In the genomic region with DNA sequence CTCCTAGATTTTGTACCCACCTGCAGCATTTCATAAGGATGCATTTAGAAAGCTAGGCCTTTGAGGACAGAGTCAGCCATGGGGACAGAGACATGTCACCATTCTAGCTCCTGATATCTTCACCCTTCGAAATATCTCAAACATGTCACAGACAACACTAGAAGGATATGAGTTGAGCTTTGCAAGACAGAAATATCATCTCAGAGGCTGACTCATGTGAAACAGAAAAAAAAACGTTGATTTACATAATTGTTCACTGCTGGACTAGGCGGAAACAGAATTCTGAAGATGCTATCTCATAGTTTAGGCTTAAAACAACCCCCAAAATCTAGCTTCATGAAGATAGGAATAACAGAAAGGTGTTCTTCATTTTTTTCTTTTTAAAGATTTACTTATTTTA, we compare ENCODE assay signal across 15 mouse cellular contexts.
"Had no signal": no experiment of that assay in that cellular context is flagged by ENCODE, and none has a peak within 500 bp of the region (broad histone marks: within the 10 kb centered on the region; RNA-seq: fewer than 3 reads in every experiment).

No protein-coding gene starts in this region.

- H3K4me1 ChIP-seq: megakaryocyte, embryonic 14.5 days; midbrain, embryonic 13.5 days; midbrain, embryonic 15.5 days; neural tube, embryonic 12.5 days; stomach, embryonic 15.5 days had no signal

- DNase-seq: liver, postnatal 0 days; lung, embryonic 14.5 days; lung, postnatal 10 days; lung, postnatal 4 days; right cerebral cortex, postnatal 14 days; thymus, adult 18-20 months; thymus, postnatal 14 days; thymus, postnatal 36 days had no signal

- H3K9me3 ChIP-seq: megakaryocyte, embryonic 14.5 days; midbrain, embryonic 13.5 days; midbrain, embryonic 15.5 days; neural tube, embryonic 12.5 days; stomach, embryonic 15.5 days had no signal

- H3K4me2 ChIP-seq: lung, embryonic 14.5 days; midbrain, embryonic 11.5 days; midbrain, embryonic 13.5 days; midbrain, embryonic 15.5 days; neural tube, embryonic 12.5 days; stomach, embryonic 15.5 days had no signal

- H3K9ac ChIP-seq: liver, postnatal 0 days; lung, embryonic 14.5 days; midbrain, embryonic 13.5 days; midbrain, embryonic 15.5 days; neural tube, embryonic 12.5 days; stomach, embryonic 15.5 days had no signal

- H3K27ac ChIP-seq: midbrain, embryonic 13.5 days; midbrain, embryonic 15.5 days; neural tube, embryonic 12.5 days; stomach, embryonic 15.5 days; stomach, postnatal 0 days had no signal

- ATAC-seq: liver, postnatal 0 days; midbrain, embryonic 13.5 days; midbrain, embryonic 15.5 days had no signal

- H3K4me3 ChIP-seq: megakaryocyte, embryonic 14.5 days; midbrain, embryonic 13.5 days; midbrain, embryonic 15.5 days; neural tube, embryonic 12.5 days; stomach, embryonic 15.5 days had no signal

- H3K36me3 ChIP-seq: midbrain, embryonic 13.5 days; midbrain, embryonic 15.5 days; neural tube, embryonic 12.5 days; stomach, embryonic 15.5 days had no signal

- H3K27me3 ChIP-seq: megakaryocyte, embryonic 14.5 days had no signal
